Comparison of ENCODE assay signal across 8 mouse cellular contexts in the genomic region with DNA sequence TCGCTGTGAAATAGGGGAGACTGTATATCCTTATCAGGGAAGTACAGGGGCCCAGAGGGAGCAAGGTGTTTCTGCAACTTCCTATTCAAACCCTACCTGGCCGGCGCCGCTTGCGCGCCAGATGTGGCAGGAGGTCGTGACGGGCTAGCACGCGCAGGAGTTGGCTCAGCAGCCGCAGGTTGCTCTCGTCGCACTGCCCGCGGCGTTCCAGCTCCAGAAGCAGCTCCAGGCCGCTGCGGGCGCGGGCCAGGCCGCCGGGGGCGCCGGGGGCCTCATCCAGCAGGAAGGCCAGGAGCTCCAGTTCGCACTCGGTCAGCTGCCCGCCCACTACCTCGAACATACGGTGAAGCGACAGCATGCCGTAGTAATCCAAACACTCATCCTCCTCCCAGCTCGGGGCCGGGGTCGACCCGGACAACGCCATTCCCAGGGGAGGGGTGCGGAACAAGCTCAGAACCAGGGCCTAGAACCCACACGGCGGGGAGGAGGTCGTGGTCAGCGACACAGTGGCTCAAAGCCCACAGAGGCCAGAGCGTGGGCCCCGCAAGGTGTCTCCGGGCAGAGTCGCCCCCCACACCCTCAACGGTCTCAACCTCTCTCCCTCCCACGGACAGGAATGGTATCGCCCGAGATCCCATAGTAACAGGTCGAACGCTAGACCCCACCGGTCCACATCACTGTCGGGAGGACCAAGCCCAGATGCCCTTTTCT. TPM values are rescaled to one million over a fixed set of nuclear protein-coding genes. Genes with fewer than 3 reads are reported as not detected.
DNase-seq lines count a peak whose midpoint lies in the region; ATAC-seq and TF ChIP-seq lines count a peak whose summit lies in the region.

No protein-coding gene starts in this region.

- no peak for TF ChIP-seq RAD21 in CH12.LX (IDR thresholded peaks at IDR 0.05; ENCODE audit: low read depth, low read length)

- H3K4me2 ChIP-seq in CH12.LX (ENCODE audit: insufficient read depth, low read depth, poor library complexity, severe bottlenecking), result peak overlapping the region; percentile 76
- peak overlapping the region; percentile 94 for H3K4me2 ChIP-seq in heart, postnatal 0 days (ENCODE audit: low read depth, low read length)

- no peaks in the 10 kb centered on the region for H3K9me3 ChIP-seq in CH12.LX (replicated peaks; ENCODE audit: low read length)
- no peaks in the 10 kb centered on the region for H3K9me3 ChIP-seq in heart, postnatal 0 days (replicated peaks; ENCODE audit: control insufficient read depth, low read length)

- dilution Hi-C loops in CH12.LX (cut with MboI; ENCODE audit: extremely low pct_ligation_motif_present, extremely low pct_unique_long_range_greater_than_20kb, low sequenced_read_pairs), result no loop called here

- DNase-seq in CH12.LX (ENCODE audit: extremely low read depth) (peak; percentile 53), WW6 (ENCODE audit: low read depth, low spot score) (peak; percentile 59)
- DNase-seq in embryo, embryonic 9.5 days (ENCODE audit: extremely low spot score), result peak; percentile 89
- peak; percentile 35 for DNase-seq in heart, postnatal 0 days (ENCODE audit: low spot score)
- DNase-seq in left cerebral cortex, postnatal 25 days (ENCODE audit: low spot score in 2 of 2), result peak; percentile 42 to 47

- H3K79me2 ChIP-seq in CH12.LX (replicated peaks; ENCODE audit: control insufficient read depth, extremely low read depth, insufficient read depth, poor library complexity, severe bottlenecking), result peaks cover 9% of the 10 kb centered on the region

- TF ChIP-seq CTCF in CH12.LX (conservative IDR thresholded peaks at IDR 0.05 in 1 of 2, IDR thresholded peaks at IDR 0.05 in 1 of 2; ENCODE audit: low read depth in 2 of 2, low read length in 2 of 2), result no peak
- no peak for TF ChIP-seq CTCF in heart, postnatal 0 days (IDR thresholded peaks at IDR 0.05; ENCODE audit: low read depth)
- TF ChIP-seq CTCF in small intestine, adult 2 months (IDR thresholded peaks at IDR 0.05; ENCODE audit: extremely low read depth, insufficient read length, insufficient replicate concordance, low read depth, low read length), result no peak

- ATAC-seq in heart, postnatal 0 days (ENCODE audit: insufficient read depth, low read depth), result 0 out of 2 replicates have a peak, but pooled peaks have one; percentile 12
- peak; percentile 13; the same call in 1 of the 2 replicates for ATAC-seq in megakaryocyte progenitor cell, adult 5-6 weeks (replicated peaks; ENCODE audit: poor library complexity)
- no peak for ATAC-seq in frontal cortex, adult (ENCODE audit: low TSS enrichment)

- 0 out of 2 replicates have a peak overlapping the region, but pooled peaks have one; percentile 8 for H3K27ac ChIP-seq in CH12.LX (ENCODE audit: insufficient read depth, low read depth)
- peak overlapping the region; percentile 92 for H3K27ac ChIP-seq in heart, postnatal 0 days (ENCODE audit: low read depth)
- peak overlapping the region; percentile 89 for H3K27ac ChIP-seq in small intestine, adult 2 months (ENCODE audit: insufficient read depth, low read depth, low read length)

- intact Hi-C loops in left cerebral cortex, postnatal 25 days (cut with DNase I), result loop anchor here (2.0 kb wide), 1 partner anchor 30 kb away; no protein-coding TSS in a partner anchor

- H3K4me3 ChIP-seq in CH12.LX (replicated peaks in 1 of 3; ENCODE audit: low read depth in 2 of 3, low read length in 2 of 3, poor library complexity in 1 of 3), result peak overlapping the region; percentile 73 to 86 (median 86)
- H3K4me3 ChIP-seq in heart, postnatal 0 days (ENCODE audit: low read depth, low read length), result peak overlapping the region; percentile 85
- peak overlapping the region; percentile 84 for H3K4me3 ChIP-seq in small intestine, adult 2 months (ENCODE audit: low read depth, low read length)

- peaks cover 3 to 41% of the 10 kb centered on the region in 2 experiments; a peak in 3 of 4 replicates for H3K4me1 ChIP-seq in CH12.LX (ENCODE audit: control insufficient read depth in 1 of 2, insufficient read depth in 2 of 2)
- H3K4me1 ChIP-seq in heart, postnatal 0 days (ENCODE audit: control insufficient read depth, insufficient read depth), result peaks cover 20% of the 10 kb centered on the region
- H3K4me1 ChIP-seq in small intestine, adult 2 months (ENCODE audit: control insufficient read depth, insufficient read depth, insufficient read length, low read length), result peaks cover 11% of the 10 kb centered on the region

- TF ChIP-seq POLR2A in CH12.LX (IDR thresholded peaks at IDR 0.05; ENCODE audit: low read depth, low read length), result 0 out of 2 replicates have a peak, but pooled peaks have one; percentile 19
- no peak for TF ChIP-seq POLR2A in small intestine, adult 2 months (IDR thresholded peaks at IDR 0.05; ENCODE audit: low read depth, low read length)

- in situ Hi-C loops in CH12.LX (cut with MboI; ENCODE audit: low pct_ligation_motif_present, low pct_unique_long_range_greater_than_20kb, low sequenced_read_pairs), result no loop called here

- no peak for TF ChIP-seq EP300 in CH12.LX (IDR thresholded peaks at IDR 0.05; ENCODE audit: low read length)
- TF ChIP-seq EP300 in heart, postnatal 0 days (IDR thresholded peaks at IDR 0.05; ENCODE audit: low read depth), result no peak

- peaks cover 10 to 35% of the 10 kb centered on the region in 2 experiments for H3K36me3 ChIP-seq in CH12.LX (replicated peaks in 1 of 2; ENCODE audit: control insufficient read depth in 1 of 2, insufficient read depth in 1 of 2, low read length in 1 of 2)
- H3K36me3 ChIP-seq in heart, postnatal 0 days (replicated peaks; ENCODE audit: control insufficient read depth, insufficient read depth, low read length), result peaks cover 16% of the 10 kb centered on the region; the same call in 1 of the 2 replicates
- H3K36me3 ChIP-seq in small intestine, adult 2 months (ENCODE audit: control insufficient read depth, insufficient read depth, low read length), result peaks cover 13% of the 10 kb centered on the region

- no peaks in the 10 kb centered on the region for H3K27me3 ChIP-seq in CH12.LX (replicated peaks)
- H3K27me3 ChIP-seq in heart, postnatal 0 days (ENCODE audit: control insufficient read depth, insufficient read depth, low read length), result no peaks in the 10 kb centered on the region
- H3K27me3 ChIP-seq in small intestine, adult 2 months (ENCODE audit: control insufficient read depth, insufficient read depth, low read length), result no peaks in the 10 kb centered on the region

- H3K9ac ChIP-seq in CH12.LX (ENCODE audit: insufficient read depth, low read depth), result peak overlapping the region; percentile 58
- peak overlapping the region; percentile 70 for H3K9ac ChIP-seq in heart, postnatal 0 days (replicated peaks; ENCODE audit: low read depth, low read length)

- WGBS in heart, postnatal 0 days, result under 1% methylated on average over 53 of the region's 53 CpGs
- whole genome bisulfite sequencing in small intestine, adult 2 months, result 1% methylated on average over 53 of the region's 53 CpGs

RNA-seq across cellular contexts. Expression of a gene that starts 1.6 kb away (rescaled TPM):
- total RNA-seq in CH12.LX (2012; rRNA removed) (11.7 and 12.1 TPM in 2 replicates), CH12.LX (2014; rRNA removed) (10.7 and 13.9 TPM in 2 replicates)
- 10.2 and 10.6 TPM in 2 replicates for polyA plus RNA-seq in CH12.LX (2012; ENCODE audit: insufficient read length, low read depth)
- total RNA-seq in heart, postnatal 0 days (2014; rRNA removed; ENCODE audit: low replicate concordance), result 20.5 and 33.8 TPM in 2 replicates
- 9.5 and 11.0 TPM in 2 replicates for polyA plus RNA-seq in heart, postnatal 0 days (2015; fragmentation: Nextera tagmentation; extraction: Ambion mirVana)
- total RNA-seq in left cerebral cortex, postnatal 25 days (2021), result 10 to 100 TPM; 24.1 to 25.4 TPM
- total RNA-seq in megakaryocyte progenitor cell, adult 5-6 weeks (2015), result 10.7 and 11.0 TPM in 2 replicates
- total RNA-seq in megakaryocyte progenitor cell, adult 5-6 weeks (2017), result 14.5 and 17.2 TPM in 2 replicates
- 44.2 and 135 TPM in 2 replicates for polyA plus RNA-seq in small intestine, adult 2 months (2012; rRNA removed)

RNA-seq across cellular contexts. Expression of a gene that starts 2.4 kb away (rescaled TPM):
- total RNA-seq in CH12.LX (2012; rRNA removed), result 6.5 and 7.4 TPM in 2 replicates
- total RNA-seq in CH12.LX (2014; rRNA removed), result 2.0 and 2.2 TPM in 2 replicates
- polyA plus RNA-seq in CH12.LX (2012; ENCODE audit: insufficient read length, low read depth), result 6.5 and 7.0 TPM in 2 replicates
- 6.6 and 6.8 TPM in 2 replicates for total RNA-seq in heart, postnatal 0 days (2014; rRNA removed; ENCODE audit: low replicate concordance)
- 1.2 and 1.4 TPM in 2 replicates for polyA plus RNA-seq in heart, postnatal 0 days (2015; fragmentation: Nextera tagmentation; extraction: Ambion mirVana)
- 10 to 100 TPM in 1 of 2 experiments, 1 to 10 TPM in 1; 10.0 to 11.1 TPM for total RNA-seq in left cerebral cortex, postnatal 25 days (2021)
- 7.2 and 7.6 TPM in 2 replicates for total RNA-seq in megakaryocyte progenitor cell, adult 5-6 weeks (2015)
- 7.5 and 7.6 TPM in 2 replicates for total RNA-seq in megakaryocyte progenitor cell, adult 5-6 weeks (2017)
- 5.8 and 8.7 TPM in 2 replicates for polyA plus RNA-seq in small intestine, adult 2 months (2012; rRNA removed)

RNA-seq across cellular contexts. Expression of a gene that starts 18.8 kb away (rescaled TPM):
- 47.5 and 55.1 TPM in 2 replicates for total RNA-seq in CH12.LX (2012; rRNA removed)
- total RNA-seq in CH12.LX (2014; rRNA removed), result 44.1 and 45.8 TPM in 2 replicates
- 72.2 and 76.1 TPM in 2 replicates for polyA plus RNA-seq in CH12.LX (2012; ENCODE audit: insufficient read length, low read depth)
- 62.1 and 64.7 TPM in 2 replicates for total RNA-seq in heart, postnatal 0 days (2014; rRNA removed; ENCODE audit: low replicate concordance)
- 5.3 and 5.9 TPM in 2 replicates for polyA plus RNA-seq in heart, postnatal 0 days (2015; fragmentation: Nextera tagmentation; extraction: Ambion mirVana)
- 100 to 1,000 TPM; 213 to 224 TPM for total RNA-seq in left cerebral cortex, postnatal 25 days (2021)
- total RNA-seq in megakaryocyte progenitor cell, adult 5-6 weeks (2015), result 84.9 and 93.2 TPM in 2 replicates
- 57.8 and 60.3 TPM in 2 replicates for total RNA-seq in megakaryocyte progenitor cell, adult 5-6 weeks (2017)
- 77.7 and 163 TPM in 2 replicates for polyA plus RNA-seq in small intestine, adult 2 months (2012; rRNA removed)

RNA-seq across cellular contexts. Expression of a gene that starts 31.7 kb away (rescaled TPM):
- total RNA-seq in CH12.LX (2012; rRNA removed), result 13.0 and 13.2 TPM in 2 replicates
- 6.1 and 7.1 TPM in 2 replicates for total RNA-seq in CH12.LX (2014; rRNA removed)
- polyA plus RNA-seq in CH12.LX (2012; ENCODE audit: insufficient read length, low read depth), result 15.2 and 15.4 TPM in 2 replicates
- 41.4 and 66.8 TPM in 2 replicates for total RNA-seq in heart, postnatal 0 days (2014; rRNA removed; ENCODE audit: low replicate concordance)
- polyA plus RNA-seq in heart, postnatal 0 days (2015; fragmentation: Nextera tagmentation; extraction: Ambion mirVana), result 6.5 and 7.0 TPM in 2 replicates
- total RNA-seq in left cerebral cortex, postnatal 25 days (2021), result 10 to 100 TPM; 65.1 to 75.6 TPM
- 5.2 and 5.6 TPM in 2 replicates for total RNA-seq in megakaryocyte progenitor cell, adult 5-6 weeks (2015)
- total RNA-seq in megakaryocyte progenitor cell, adult 5-6 weeks (2017), result 6.6 and 6.9 TPM in 2 replicates
- 15.8 and 37.1 TPM in 2 replicates for polyA plus RNA-seq in small intestine, adult 2 months (2012; rRNA removed)

RNA-seq across cellular contexts. Expression of a gene that starts 39.3 kb away (rescaled TPM):
- 28.2 and 46.1 TPM in 2 replicates for total RNA-seq in CH12.LX (2012; rRNA removed)
- total RNA-seq in CH12.LX (2014; rRNA removed), result 7.3 and 8.9 TPM in 2 replicates
- polyA plus RNA-seq in CH12.LX (2012; ENCODE audit: insufficient read length, low read depth), result 72.1 and 102 TPM in 2 replicates
- under 0.01 and 0.15 TPM in 2 replicates for total RNA-seq in heart, postnatal 0 days (2014; rRNA removed; ENCODE audit: low replicate concordance)
- polyA plus RNA-seq in heart, postnatal 0 days (2015; fragmentation: Nextera tagmentation; extraction: Ambion mirVana), result 0.25 and 0.26 TPM in 2 replicates
- 10 to 100 TPM; 11.8 to 13.7 TPM for total RNA-seq in left cerebral cortex, postnatal 25 days (2021)
- 13.8 and 18.1 TPM in 2 replicates for total RNA-seq in megakaryocyte progenitor cell, adult 5-6 weeks (2015)
- total RNA-seq in megakaryocyte progenitor cell, adult 5-6 weeks (2017), result 2.1 and 4.1 TPM in 2 replicates
- 2.9 and 6.9 TPM in 2 replicates for polyA plus RNA-seq in small intestine, adult 2 months (2012; rRNA removed)

Comparison
In these comparisons a context has a peak if more than half of its experiments do, and no peak if none do; other contexts are left out.
1. DNase-seq: peak in every context shown above with its lines; median percentile 89 in embryo, embryonic 9.5 days; 59 in WW6; 53 in CH12.LX; 44 in left cerebral cortex, postnatal 25 days; 35 in heart, postnatal 0 days.
2. H3K27ac ChIP-seq: peak in every context shown above with its lines; median percentile 92 in heart, postnatal 0 days; 89 in small intestine, adult 2 months; 8 in CH12.LX.